Comparison of ENCODE assay signal across 27 mouse cellular contexts in genomic region chr16:94793041-94793440, GRCm38 (mm10).
"Had no signal": no experiment of that assay in that cellular context is flagged by ENCODE, and none has a peak within 500 bp of the region (broad histone marks: within the 10 kb centered on the region; RNA-seq: fewer than 3 reads in every experiment).

No protein-coding gene starts in this region.

- H3K27me3 ChIP-seq: heart, embryonic 15.5 days; intestine, embryonic 15.5 days; limb, embryonic 12.5 days; liver, embryonic 13.5 days; liver, embryonic 15.5 days had no signal

- H3K36me3 ChIP-seq: heart, embryonic 13.5 days; heart, embryonic 15.5 days; hindbrain, embryonic 13.5 days; intestine, embryonic 15.5 days; limb, embryonic 10.5 days; limb, embryonic 12.5 days; liver, embryonic 13.5 days; liver, embryonic 15.5 days had no signal

- H3K4me1 ChIP-seq: heart, embryonic 13.5 days; heart, embryonic 15.5 days; intestine, embryonic 15.5 days; limb, embryonic 10.5 days; limb, embryonic 12.5 days; liver, embryonic 13.5 days; liver, embryonic 15.5 days had no signal

- H3K9me3 ChIP-seq: heart, embryonic 13.5 days; heart, embryonic 15.5 days; hindbrain, embryonic 13.5 days; intestine, embryonic 15.5 days; limb, embryonic 10.5 days; limb, embryonic 12.5 days; liver, embryonic 13.5 days; liver, embryonic 15.5 days had no signal

- ATAC-seq: hindbrain, embryonic 16.5 days; inflammation-experienced regulatory T-cells, adult 6 months; intestine, embryonic 15.5 days; intestine, postnatal 0 days; liver, postnatal 0 days had no signal

- H3K9ac ChIP-seq: heart, embryonic 13.5 days; heart, embryonic 15.5 days; hindbrain, embryonic 13.5 days; intestine, embryonic 15.5 days; limb, embryonic 12.5 days; liver, embryonic 13.5 days; liver, embryonic 15.5 days; liver, postnatal 0 days had no signal

- H3K4me2 ChIP-seq: heart, embryonic 11.5 days; heart, embryonic 13.5 days; heart, embryonic 15.5 days; hindbrain, embryonic 13.5 days; intestine, embryonic 15.5 days; limb, embryonic 12.5 days; liver, embryonic 11.5 days; liver, embryonic 13.5 days; liver, embryonic 15.5 days had no signal

- H3K27ac ChIP-seq: gastrocnemius, adult 2 months; heart, adult 2 months; heart, embryonic 13.5 days; heart, embryonic 15.5 days; hindbrain, embryonic 13.5 days; intestine, embryonic 15.5 days; limb, embryonic 10.5 days; limb, embryonic 12.5 days; liver, embryonic 13.5 days; liver, embryonic 15.5 days had no signal

- DNase-seq: gastrocnemius, adult 2 months; gastrocnemius, postnatal 14 days; gastrocnemius, postnatal 36 days; heart, adult 11 months; heart, adult 2 months; heart, postnatal 14 days; heart, postnatal 36 days; kidney, adult 18-20 months; kidney, adult 8-10 months; kidney, postnatal 10 days; kidney, postnatal 25 days; kidney, postnatal 4 days; liver; liver, embryonic 13.5 days; liver, postnatal 0 days had no signal

- H3K4me3 ChIP-seq: gastrocnemius, adult 2 months; heart, adult 2 months; heart, embryonic 13.5 days; heart, embryonic 15.5 days; hindbrain, embryonic 13.5 days; intestine, embryonic 15.5 days; limb, embryonic 10.5 days; limb, embryonic 12.5 days; liver, embryonic 13.5 days; liver, embryonic 15.5 days had no signal
